Mouse (Mus musculus): ENCODE measurements around the gene Itgb8.

Itgb8 gene

DNA sequence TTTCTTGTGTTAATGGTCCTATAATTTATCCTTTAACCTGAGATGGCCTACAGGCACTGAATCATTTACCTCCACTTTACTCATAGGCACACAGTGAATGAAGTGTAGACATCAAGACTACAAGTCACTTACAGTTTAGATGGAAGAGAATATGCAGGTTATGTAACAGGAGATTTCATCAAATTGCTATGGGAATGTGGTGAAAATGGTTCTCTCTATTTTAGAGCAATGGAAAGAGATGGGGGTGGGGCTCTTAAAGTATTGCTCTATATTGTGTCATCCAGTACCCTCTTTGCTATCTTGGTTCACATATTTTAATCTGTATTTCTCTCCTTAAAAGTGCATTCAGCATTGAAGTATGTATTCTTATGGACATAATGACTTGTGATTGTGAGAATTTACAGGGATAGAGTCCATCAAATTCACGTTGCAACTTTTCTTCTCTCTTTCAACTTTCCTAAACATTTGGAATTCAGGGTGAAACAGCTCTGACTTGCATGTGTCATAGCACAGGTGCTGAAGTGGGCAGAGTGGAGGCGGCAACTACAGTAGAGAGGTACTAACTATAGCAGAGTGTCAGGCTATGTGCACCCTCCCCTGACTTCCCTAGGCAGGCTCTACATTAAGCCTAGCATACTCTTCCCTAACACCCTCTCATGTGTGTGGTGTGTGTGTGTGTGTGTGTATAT, 29.1 kb downstream of the Itgb8 start:
- DNase-seq (ENCODE audit: extremely low read depth, low read depth), result no peak

DNA sequence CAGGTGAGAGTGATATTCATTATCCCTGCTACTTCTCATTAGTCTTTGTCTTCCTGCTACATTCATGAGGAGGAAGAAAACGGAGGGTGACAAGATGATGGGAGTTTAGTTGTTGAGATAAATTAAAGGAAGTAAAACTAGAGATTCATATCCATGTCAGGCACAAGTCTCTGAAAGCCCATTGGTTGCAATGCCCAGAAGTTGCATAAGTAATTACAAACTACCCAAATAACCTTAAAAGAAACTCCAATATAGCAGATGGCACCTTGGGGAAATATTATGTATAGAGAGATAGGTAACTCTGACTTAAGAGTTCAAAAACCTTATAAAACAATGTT, 31.2 kb downstream of the Itgb8 start:
- no peak for DNase-seq (ENCODE audit: extremely low read depth, low read depth)

- no peak for DNase-seq (ENCODE audit: extremely low read depth, low read depth)
Observed at GRCm38 (mm10) chr12:119206711-119207463, 31.7 kb downstream of the Itgb8 start.

DNA sequence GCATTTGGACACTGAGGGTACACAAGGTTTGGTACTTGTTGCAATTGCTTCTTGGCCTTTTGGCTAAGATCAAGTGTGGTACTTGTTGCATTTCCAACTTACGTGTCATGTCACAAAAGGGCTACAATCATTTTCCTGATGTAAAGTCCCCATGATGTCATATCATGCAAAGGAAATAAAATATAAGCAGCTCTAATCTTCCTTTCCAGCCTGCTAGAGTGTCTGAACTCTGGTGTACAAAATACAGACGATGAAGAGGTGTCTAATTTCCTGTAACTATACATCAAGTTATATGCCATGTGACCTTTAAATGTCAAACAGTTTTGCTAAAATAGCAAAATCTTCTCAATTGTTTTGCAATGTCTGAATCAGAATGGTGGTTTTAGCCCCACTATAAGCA, 34.2 kb downstream of the Itgb8 start:
- no peak for DNase-seq (ENCODE audit: extremely low read depth, low read depth)

DNA sequence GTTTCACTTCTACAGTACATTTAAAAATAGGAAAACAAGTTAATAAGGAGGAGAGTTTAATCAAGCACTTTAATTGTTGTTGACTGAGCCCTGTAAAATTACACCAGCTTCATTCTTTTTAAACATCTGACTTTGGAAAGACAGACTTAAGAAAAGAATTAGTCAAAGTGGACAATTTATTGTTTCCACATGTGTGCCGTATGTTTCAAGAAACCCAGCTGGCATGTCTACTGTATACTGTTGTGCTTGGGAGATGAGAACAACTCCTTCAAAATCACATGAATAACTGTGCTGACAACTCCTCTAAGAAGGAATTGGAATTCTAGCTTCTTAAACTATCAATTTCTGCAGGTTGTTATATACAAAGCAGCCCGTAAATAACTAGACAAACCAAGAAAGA, 35.8 kb downstream of the Itgb8 start:
- no peak for DNase-seq (ENCODE audit: extremely low read depth, low read depth)

DNA sequence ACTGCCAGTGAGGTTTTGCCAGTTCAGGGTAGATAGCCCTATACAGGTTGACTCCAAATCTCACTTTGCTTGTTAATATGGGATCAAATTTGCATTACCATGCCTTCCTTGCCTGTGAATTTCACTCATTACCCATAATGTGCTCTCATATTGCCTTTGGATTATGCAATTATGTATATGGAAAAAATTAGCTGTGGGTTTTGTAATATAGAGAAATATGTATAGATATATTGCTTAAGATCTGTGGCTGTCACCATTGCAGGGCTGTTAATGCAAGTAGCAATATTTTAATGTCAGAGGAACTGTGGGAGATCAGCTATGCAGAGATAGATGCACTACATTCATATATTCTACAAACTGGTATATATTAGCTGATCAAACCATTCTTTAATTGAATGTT, 43.5 kb downstream of the Itgb8 start:
- no peak for DNase-seq (ENCODE audit: extremely low read depth, low read depth)

- no peak for DNase-seq (ENCODE audit: extremely low read depth, low read depth)
Observed at GRCm38 (mm10) chr12:119189814-119190213, 48.8 kb downstream of the Itgb8 start.

- DNase-seq (ENCODE audit: extremely low read depth, low read depth), result no peak
Observed at GRCm38 (mm10) chr12:119185441-119185840, 53.2 kb downstream of the Itgb8 start.

GRCm38 (mm10) chr12:119182215-119182924, 56.2 kb downstream of the Itgb8 start:
- DNase-seq (ENCODE audit: extremely low read depth, low read depth), result no peak

- DNase-seq (ENCODE audit: extremely low read depth, low read depth), result no peak
Observed at GRCm38 (mm10) chr12:119176017-119176416, 62.6 kb downstream of the Itgb8 start.

GRCm38 (mm10) chr12:119169828-119170539, 68.6 kb downstream of the Itgb8 start:
- DNase-seq (ENCODE audit: extremely low read depth, low read depth), result no peak

DNA sequence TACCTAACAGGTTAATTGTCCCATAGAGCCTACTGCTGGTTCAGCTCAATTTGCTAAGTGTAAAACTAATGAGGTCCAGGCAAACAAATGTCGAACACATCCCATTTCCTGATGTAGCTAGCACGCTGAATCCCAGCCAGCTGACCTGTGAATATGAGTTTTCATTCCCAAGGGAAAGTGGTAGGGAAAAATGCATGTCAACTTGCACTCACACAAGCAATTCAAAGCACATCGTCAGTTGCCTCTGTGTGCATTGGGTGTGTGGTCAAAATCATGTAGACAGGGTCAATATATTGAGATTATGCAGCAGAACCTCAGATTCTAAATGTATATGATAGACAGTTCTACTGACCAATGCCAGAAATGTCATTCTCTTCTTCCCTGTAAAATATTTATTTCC, 69.5 kb downstream of the Itgb8 start:
- no peak for DNase-seq (ENCODE audit: extremely low read depth, low read depth)

DNA sequence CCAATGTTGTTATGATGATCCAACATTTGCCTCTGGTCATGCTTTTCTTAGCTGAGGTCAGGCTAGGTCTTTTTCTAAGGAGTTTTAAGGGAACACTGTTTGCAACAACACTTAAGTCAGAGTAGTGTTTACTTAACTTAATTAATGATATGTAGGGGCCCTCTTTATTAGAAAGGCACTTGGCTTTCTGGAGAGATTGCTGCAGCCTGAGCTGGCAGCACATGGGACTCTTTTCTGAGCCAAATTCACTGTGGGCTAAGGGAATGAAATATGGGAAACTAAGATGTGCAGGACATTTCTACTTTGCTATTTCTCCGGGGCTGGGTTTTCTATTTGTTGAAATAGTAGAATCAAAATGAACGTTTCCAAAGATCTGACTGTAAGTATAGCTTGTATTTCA, 73.5 kb downstream of the Itgb8 start:
- no peak for DNase-seq (ENCODE audit: extremely low read depth, low read depth)

DNA sequence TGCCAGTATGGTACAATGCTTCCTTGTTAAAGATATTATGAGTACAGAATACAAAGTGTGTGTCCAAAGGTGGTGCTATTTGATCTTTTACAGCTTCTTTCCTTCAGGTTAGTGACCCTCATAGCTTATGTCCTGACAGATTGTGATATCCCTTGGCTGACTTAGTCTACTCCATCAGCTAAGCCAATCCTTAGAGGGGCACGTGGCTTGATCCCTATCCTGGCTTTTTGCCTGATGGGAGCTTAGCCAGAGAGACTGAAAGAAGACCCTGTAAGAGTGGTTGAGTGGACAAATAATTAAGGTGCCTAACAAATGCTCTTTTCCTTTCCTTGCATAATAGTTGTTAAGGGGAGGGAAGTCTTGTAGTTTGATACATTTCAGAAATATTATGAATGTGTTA, 73.9 kb downstream of the Itgb8 start:
- DNase-seq (ENCODE audit: extremely low read depth, low read depth), result no peak

DNA sequence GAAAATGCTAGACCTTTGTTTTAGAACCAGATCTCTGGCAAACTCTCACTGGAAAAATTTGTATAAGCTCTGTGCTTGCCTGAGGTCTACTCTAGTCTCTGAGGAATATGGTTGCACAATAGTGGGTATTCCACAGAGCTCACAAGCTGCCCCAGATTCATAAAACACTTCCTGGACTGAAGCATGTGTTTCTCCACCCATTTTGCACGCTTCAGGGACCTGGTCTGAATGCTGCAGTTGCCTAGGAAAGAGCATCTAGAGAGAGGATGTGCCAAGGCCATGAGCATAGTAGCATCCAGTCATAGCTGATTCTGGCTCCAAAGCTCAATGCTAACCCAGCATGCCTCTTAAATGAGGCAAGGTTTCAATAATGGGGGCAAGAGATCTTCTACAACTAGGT, 74.4 kb downstream of the Itgb8 start:
- DNase-seq (ENCODE audit: extremely low read depth, low read depth), result no peak

DNA sequence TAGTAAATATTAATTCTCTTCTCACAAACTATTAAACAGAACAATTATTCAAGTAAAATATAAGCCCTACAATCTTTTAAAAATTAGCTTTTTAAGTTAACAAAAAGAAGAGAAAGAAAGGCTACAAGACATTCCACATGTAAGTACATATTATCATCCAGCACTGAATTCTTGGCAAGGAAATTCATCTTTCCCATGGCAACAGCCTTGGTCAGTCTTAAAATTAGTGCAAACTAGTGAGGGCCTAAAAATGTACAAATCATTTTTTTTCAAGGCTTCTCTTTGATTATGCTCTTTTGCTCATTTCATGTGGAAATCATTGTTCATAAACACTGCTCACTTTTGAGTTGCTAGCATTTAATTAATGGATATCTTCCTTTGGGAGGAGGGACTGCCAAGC, 77.8 kb downstream of the Itgb8 start:
- no peak for DNase-seq (ENCODE audit: extremely low read depth, low read depth)

DNA sequence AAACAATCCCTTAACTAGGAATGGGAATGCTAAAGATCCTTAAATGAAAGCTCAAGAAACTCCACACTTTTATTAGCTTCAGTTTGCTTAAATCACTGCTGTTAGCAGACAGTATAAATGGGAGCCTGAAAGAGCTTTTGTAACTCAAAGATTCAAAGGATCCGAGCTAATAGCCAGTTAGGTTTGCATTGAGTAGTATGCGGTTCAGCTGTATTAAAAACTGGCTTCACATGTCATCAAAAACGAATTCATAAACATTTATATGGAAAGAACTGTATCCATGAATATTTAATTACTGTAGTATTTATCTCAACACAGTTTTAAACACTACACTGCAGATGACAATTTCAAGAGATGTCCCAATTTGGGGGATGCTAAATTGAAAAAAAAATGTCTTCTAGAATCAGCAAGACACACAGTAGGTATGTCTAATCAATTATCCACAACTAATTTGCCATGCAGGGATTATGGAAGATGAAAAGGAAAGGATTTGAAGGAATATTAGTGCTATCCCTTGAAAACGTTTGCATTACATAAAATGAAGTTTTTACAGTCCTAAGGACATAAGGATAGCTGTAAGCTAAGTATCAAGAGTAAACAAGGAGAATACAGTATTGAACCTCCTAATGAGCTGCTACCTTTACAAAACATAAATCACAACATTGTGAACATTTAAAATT, 79.2 kb downstream of the Itgb8 start:
- no peak for DNase-seq (ENCODE audit: extremely low read depth, low read depth)

DNA sequence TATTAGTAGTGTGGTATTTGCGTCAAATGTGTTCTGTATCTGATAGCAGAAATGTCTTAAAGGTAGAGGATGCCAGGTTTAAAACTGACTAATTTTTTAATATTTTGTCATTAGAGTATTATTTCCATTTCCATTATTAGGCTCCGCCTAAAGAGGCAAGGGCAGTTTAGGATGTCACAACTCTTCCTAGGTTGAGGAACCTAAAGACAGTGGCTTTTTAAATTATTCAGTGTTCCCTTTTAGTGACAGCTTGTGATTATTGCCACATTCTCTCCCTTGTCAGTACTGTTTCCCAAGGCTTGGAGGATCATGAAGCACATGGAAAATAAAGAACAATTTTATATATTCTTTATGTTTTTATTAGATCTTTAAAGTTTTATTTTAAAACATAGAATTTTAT, 80.9 kb downstream of the Itgb8 start:
- DNase-seq (ENCODE audit: extremely low read depth, low read depth), result no peak

DNA sequence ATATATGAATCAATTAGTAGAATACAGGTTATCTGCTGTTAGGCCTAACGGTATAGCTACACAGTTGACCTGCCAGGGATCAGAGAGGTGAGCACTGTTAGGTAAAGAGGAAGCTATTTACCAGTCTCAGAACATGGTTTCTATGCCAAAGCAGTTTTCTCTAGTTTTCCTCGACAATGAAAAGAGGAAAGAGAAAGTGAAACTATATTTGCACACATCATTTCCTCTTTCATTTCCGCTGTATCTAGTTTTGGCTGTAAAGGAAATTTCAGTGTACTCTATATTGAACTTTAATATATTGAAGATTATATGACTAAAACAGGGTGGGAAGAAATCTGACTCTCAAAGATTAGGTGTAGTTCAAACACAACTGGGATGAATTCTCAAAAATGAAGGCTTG, 81.5 kb downstream of the Itgb8 start:
- DNase-seq (ENCODE audit: extremely low read depth, low read depth), result no peak

DNA sequence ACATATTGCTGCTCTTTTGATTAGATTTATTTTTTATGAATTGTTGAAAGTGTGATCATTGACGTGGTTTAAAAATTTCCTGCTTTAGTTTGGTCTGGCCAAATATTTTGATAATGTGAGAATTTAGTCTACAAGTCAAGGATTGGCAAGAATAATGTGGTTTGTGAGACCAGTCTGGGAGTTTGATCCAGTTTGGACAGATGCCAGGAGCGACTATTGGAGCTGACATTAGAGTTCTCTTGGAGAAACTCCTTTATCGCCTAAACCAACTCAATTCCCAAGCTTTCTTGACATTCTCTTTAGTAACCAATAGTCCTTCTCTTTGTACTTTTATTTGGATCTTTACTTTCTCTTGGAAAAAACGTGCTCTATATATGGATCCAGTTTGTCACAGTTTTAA, 83.0 kb downstream of the Itgb8 start:
- no peak for DNase-seq (ENCODE audit: extremely low read depth, low read depth)

GRCm38 (mm10) chr12:119150956-119151355, 87.6 kb downstream of the Itgb8 start:
- no peak for DNase-seq (ENCODE audit: extremely low read depth, low read depth)
